Mouse (Mus musculus) c-Kit-positive CD71-negative TER-119-negative erythroid progenitor cells, embryonic 14.5 days (primary cell): ENCODE results near the gene Smarca2.
A peak's percentile ranks its signal among the peaks of the same experiment; 100 is the strongest.
"Not testable (repeated sequence)": the region's sequence is repeated elsewhere in the genome, so short reads cannot be mapped to it uniquely, and the experiment has no call there.

Experiments
- DNase-seq: peaks from one replicate; pipeline ENCODE4 v3.0.0-alpha.2; 2013; ENCODE audit warnings: low read depth

Smarca2 gene

GRCm38 (mm10) chr19:26690516-26690915 is 85.7 kb downstream of the Smarca2 start:
- no peak for DNase-seq

GRCm38 (mm10) chr19:26697107-26697506 is 92.3 kb downstream of the Smarca2 start:
- no peak for DNase-seq

- no peak for DNase-seq
These were observed 99.8 kb downstream of the Smarca2 start for GRCm38 (mm10) chr19:26704545-26705209.

- DNase-seq, result no peak
These were observed 102.1 kb downstream of the Smarca2 start for GRCm38 (mm10) chr19:26706910-26707309.

GRCm38 (mm10) chr19:26709095-26709494 is 104.2 kb downstream of the Smarca2 start:
- no peak for DNase-seq

GRCm38 (mm10) chr19:26711268-26711667 is 106.4 kb downstream of the Smarca2 start:
- peak; percentile 25 for DNase-seq

- DNase-seq, result no peak
These were observed 111.4 kb downstream of the Smarca2 start for GRCm38 (mm10) chr19:26716217-26716616.

GRCm38 (mm10) chr19:26718221-26718620 is 113.4 kb downstream of the Smarca2 start:
- DNase-seq, result peak; percentile 6

GRCm38 (mm10) chr19:26719161-26719560 is 114.3 kb downstream of the Smarca2 start:
- DNase-seq, result no peak

GRCm38 (mm10) chr19:26721741-26722140 is 116.9 kb downstream of the Smarca2 start:
- DNase-seq, result no peak

- DNase-seq, result no peak
These were observed 119.0 kb downstream of the Smarca2 start for GRCm38 (mm10) chr19:26723899-26724298.

GRCm38 (mm10) chr19:26724626-26725025 is 119.8 kb downstream of the Smarca2 start:
- no peak for DNase-seq

GRCm38 (mm10) chr19:26727796-26728195 is 122.9 kb downstream of the Smarca2 start:
- DNase-seq, result no peak

GRCm38 (mm10) chr19:26730486-26730885 is 125.6 kb downstream of the Smarca2 start:
- DNase-seq, result no peak

- no peak for DNase-seq
These were observed 126.3 kb downstream of the Smarca2 start for GRCm38 (mm10) chr19:26731121-26731520.

GRCm38 (mm10) chr19:26731809-26732208 is 127.0 kb downstream of the Smarca2 start:
- DNase-seq, result no peak

- no peak for DNase-seq
These were observed 128.2 kb downstream of the Smarca2 start for GRCm38 (mm10) chr19:26733055-26733454.

GRCm38 (mm10) chr19:26733546-26734100 is 128.8 kb downstream of the Smarca2 start:
- no peak for DNase-seq

- DNase-seq, result no peak
These were observed 129.9 kb downstream of the Smarca2 start for GRCm38 (mm10) chr19:26734704-26735109.

- not testable (repeated sequence) for DNase-seq
These were observed 140.2 kb downstream of the Smarca2 start for GRCm38 (mm10) chr19:26745021-26745420.

- DNase-seq, result no peak
These were observed 140.7 kb downstream of the Smarca2 start for GRCm38 (mm10) chr19:26745567-26745966.

GRCm38 (mm10) chr19:26746290-26746689 is 141.4 kb downstream of the Smarca2 start:
- DNase-seq, result no peak

GRCm38 (mm10) chr19:26746709-26747467 is 142.0 kb downstream of the Smarca2 start:
- DNase-seq, result no peak
